Mouse (Mus musculus) stomach, embryonic 16.5 days (tissue): ENCODE data around the gene Crtc2. TPM values are rescaled to one million over a fixed set of nuclear protein-coding genes. Genes with fewer than 3 reads are reported as not detected.

ENCODE experiments used
- ATAC-seq: fragments of 200-750 bp; cut with Nextera tagmentation; 2 replicates; pipeline ENCODE4 v1.8.0; 2017; ENCODE audit warnings: moderate number of reproducible peaks, moderate TSS enrichment; ENCODE audit not compliant: insufficient read depth, low FRiP score
- H3K27ac ChIP-seq: fragments of 300-500 bp; sonication (generic); 2 replicates; pipeline ENCODE4 v1.5.1; 2014; ENCODE audit warnings: low read length
- H3K27me3 ChIP-seq: fragments of 300-500 bp; sonication (generic); 2 replicates; pipeline ENCODE4 v1.6.1; 2014; ENCODE audit warnings: low read length, control low read depth, mixed read lengths; ENCODE audit not compliant: control insufficient read depth, insufficient read depth
- H3K36me3 ChIP-seq: fragments of 300-500 bp; sonication (generic); 2 replicates; pipeline ENCODE4 v1.6.1; 2014; ENCODE audit warnings: low read length; ENCODE audit not compliant: control insufficient read depth, insufficient read depth
- H3K4me1 ChIP-seq: fragments of 300-500 bp; sonication (generic); 2 replicates; pipeline ENCODE4 v1.6.1; 2014; ENCODE audit warnings: low read length, control low read depth, mixed read lengths; ENCODE audit not compliant: control insufficient read depth, insufficient read depth
- H3K4me2 ChIP-seq: fragments of 300-500 bp; sonication (generic); 2 replicates; pipeline ENCODE4 v1.6.1; 2014; ENCODE audit warnings: low read depth, low read length, mixed read lengths
- H3K4me3 ChIP-seq: fragments of 300-500 bp; sonication (generic); replicated peaks from 2 replicates; pipeline ENCODE4 v1.5.1; 2014; ENCODE audit warnings: mild to moderate bottlenecking, low read length
- H3K9ac ChIP-seq: fragments of 300-500 bp; sonication (generic); 2 replicates; pipeline ENCODE4 v1.6.1; 2014; ENCODE audit warnings: low read length
- H3K9me3 ChIP-seq: fragments of 300-500 bp; sonication (generic); replicated peaks from 2 replicates; pipeline ENCODE4 v1.6.1; 2016; ENCODE audit warnings: low read length, control low read depth; ENCODE audit not compliant: control insufficient read depth
- microRNA-seq: library from miRNA; unstranded; fragments of <30 nt; microRNA quantifications from one replicate; pipeline ENCODE4, GENCODE M21; 2016
- polyA plus RNA-seq: library from polyadenylated mRNA; unstranded; fragments of >200 nt; fragmentation: Nextera tagmentation; extraction: Ambion mirVana; gene quantifications from 2 replicates; pipeline ENCODE4 v1.2.1, GENCODE M21; 2015

Crtc2 gene
- polyA plus RNA-seq, 1 experiment from 2014 or later = 18.2 TPM

DNA sequence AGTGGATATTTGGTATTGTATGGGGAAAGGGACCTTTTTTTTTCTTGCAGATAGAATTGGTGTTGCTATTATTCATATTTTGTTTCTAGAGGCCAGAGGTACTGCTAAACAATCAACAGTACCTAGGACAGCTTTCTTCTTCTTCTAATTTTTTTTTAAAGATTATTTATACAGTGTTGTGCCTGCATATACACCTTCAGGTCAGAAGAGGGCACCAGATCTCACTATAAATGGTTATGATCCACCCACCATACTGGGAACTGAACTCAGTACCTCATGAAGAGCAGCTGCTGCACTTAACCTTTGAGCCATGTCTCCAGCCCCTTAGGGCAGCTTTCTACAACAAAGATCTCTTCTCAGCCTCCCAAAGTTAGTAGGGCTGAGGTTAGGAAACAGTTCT, 59.4 kb downstream of the Crtc2 start:
- Histone ChIP-seq H3K4me2 (no peak overlapping the region), H3K27ac (no peak overlapping the region), H3K4me3 (no peak overlapping the region), H3K36me3 (no peaks in the 10 kb centered on the region), H3K4me1 (0 out of 2 replicates have a peak, but pooled peaks cover 2% of the 10 kb centered on the region), H3K9me3 (no peaks in the 10 kb centered on the region), H3K9ac (no peak overlapping the region), H3K27me3 (no peaks in the 10 kb centered on the region)
- no peak for ATAC-seq

Small RNAs within 50 kb of the gene (microRNA-seq; reads per million reads assigned to microRNA genes)
- gene Mir7012 = not detected

Other genes with a start within 250 kb of the Crtc2 start
- gene 4933434E20Rik, start 202.5 kb upstream of the Crtc2 start, polyA plus RNA-seq = 157 and 158 TPM in 2 replicates
- gene Ubap2l, start 201.5 kb upstream of the Crtc2 start, polyA plus RNA-seq = 141 and 142 TPM in 2 replicates
- gene Tpm3, start 181.5 kb upstream of the Crtc2 start, polyA plus RNA-seq = 525 and 570 TPM in 2 replicates
- 0.28 and 0.34 TPM in 2 replicates for gene Nup210l, start 150.0 kb upstream of the Crtc2 start, polyA plus RNA-seq
- gene Rps27, start 40.5 kb upstream of the Crtc2 start, polyA plus RNA-seq = 1,106 and 1,465 TPM in 2 replicates
- gene Rab13, start 40.5 kb upstream of the Crtc2 start, polyA plus RNA-seq = 30.5 and 33.1 TPM in 2 replicates
- 92.3 and 104 TPM in 2 replicates for gene Jtb, start 22.6 kb upstream of the Crtc2 start, polyA plus RNA-seq
- gene Creb3l4, start 10.7 kb upstream of the Crtc2 start, polyA plus RNA-seq = 28.9 and 34.4 TPM in 2 replicates
- 101 and 122 TPM in 2 replicates for gene Slc39a1, start 6.0 kb upstream of the Crtc2 start, polyA plus RNA-seq
- gene Dennd4b, start 11.0 kb downstream of the Crtc2 start, polyA plus RNA-seq = 3.8 and 4.3 TPM in 2 replicates
- gene Gatad2b, start 39.0 kb downstream of the Crtc2 start, polyA plus RNA-seq = 8.1 and 8.2 TPM in 2 replicates
- gene Slc27a3, start 135.8 kb downstream of the Crtc2 start, polyA plus RNA-seq = 10.1 TPM in 2 replicates
- gene Ints3, start 179.5 kb downstream of the Crtc2 start, polyA plus RNA-seq = 22.4 and 23.0 TPM in 2 replicates
- gene Npr1, start 211.7 kb downstream of the Crtc2 start, polyA plus RNA-seq = 5.9 and 6.4 TPM in 2 replicates
- 137 and 147 TPM in 2 replicates for gene Ilf2, start 222.0 kb downstream of the Crtc2 start, polyA plus RNA-seq
- gene Snapin, start 236.9 kb downstream of the Crtc2 start, polyA plus RNA-seq = 77.5 and 79.1 TPM in 2 replicates